Mouse (Mus musculus) layer of hippocampus, postnatal 14 days (tissue): ENCODE results near the gene Gabpb1. TPM values are rescaled to one million over a fixed set of nuclear protein-coding genes. Genes with fewer than 3 reads are reported as not detected.

Experiments used
- DNase-seq, 2 experiments: peaks; one replicate each; pipeline ENCODE4 v3.0.0; 2021 to 2022; ENCODE audit warnings: low spot score in 2 of 2, mixed read lengths in 1 of 2
- total RNA-seq, 2 experiments: library from RNA; stranded (reverse); gene quantifications; 2 replicates each; pipeline ENCODE4 v1.2.3; 2021

Gabpb1 gene
- total RNA-seq, 2 experiments from 2014 or later: 20.1 to 20.2 TPM

DNA sequence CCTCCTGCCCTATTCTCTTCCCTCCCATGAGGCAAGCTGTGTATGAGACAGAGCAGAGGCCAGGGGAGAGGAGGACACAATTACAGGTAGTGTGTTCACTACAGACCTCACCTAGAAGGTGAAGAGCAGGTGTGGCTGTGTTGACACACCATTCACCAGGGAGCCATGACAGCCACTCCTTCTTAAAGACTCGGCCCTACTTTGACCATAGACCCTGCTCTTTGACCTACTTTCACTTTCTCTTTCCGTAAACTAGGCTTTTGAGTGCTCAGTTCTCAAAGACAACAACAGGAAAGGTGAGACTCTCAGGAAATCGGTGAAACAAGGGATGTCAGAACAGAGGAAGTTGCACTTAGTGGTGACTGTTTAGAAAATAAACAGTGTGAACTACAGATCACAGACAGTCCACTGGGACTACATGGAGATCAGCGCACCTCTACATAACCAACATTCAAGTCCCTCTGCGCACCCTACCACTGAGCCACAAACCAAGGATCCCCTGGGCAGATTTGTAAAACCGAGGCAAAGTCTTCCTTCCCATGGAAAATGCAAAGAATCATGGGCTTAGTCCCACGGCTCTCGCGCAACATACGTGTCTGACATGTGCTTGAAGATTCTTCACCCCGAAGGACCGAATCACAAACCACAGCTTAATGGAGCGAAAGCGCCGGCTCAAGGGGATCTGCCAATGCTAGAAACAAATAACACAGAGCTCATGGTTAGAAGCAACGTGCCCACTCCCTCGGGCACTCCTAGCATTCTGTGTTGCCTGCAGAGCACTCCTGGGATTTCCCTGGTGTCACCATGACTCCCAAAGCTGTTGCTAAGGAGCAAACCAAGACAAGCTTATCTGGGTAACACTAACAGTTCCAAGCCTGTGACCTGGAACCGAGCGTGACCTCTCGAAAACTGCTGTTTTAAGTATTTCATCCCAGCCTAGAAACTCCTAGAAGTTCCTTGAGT lies 78.6 kb downstream of the Gabpb1 start:
- peak in 1 of 2 experiments; percentile 12 for DNase-seq

GRCm38 (mm10) chr2:126596347-126597072 lies 79.6 kb downstream of the Gabpb1 start:
- no peak for DNase-seq

DNA sequence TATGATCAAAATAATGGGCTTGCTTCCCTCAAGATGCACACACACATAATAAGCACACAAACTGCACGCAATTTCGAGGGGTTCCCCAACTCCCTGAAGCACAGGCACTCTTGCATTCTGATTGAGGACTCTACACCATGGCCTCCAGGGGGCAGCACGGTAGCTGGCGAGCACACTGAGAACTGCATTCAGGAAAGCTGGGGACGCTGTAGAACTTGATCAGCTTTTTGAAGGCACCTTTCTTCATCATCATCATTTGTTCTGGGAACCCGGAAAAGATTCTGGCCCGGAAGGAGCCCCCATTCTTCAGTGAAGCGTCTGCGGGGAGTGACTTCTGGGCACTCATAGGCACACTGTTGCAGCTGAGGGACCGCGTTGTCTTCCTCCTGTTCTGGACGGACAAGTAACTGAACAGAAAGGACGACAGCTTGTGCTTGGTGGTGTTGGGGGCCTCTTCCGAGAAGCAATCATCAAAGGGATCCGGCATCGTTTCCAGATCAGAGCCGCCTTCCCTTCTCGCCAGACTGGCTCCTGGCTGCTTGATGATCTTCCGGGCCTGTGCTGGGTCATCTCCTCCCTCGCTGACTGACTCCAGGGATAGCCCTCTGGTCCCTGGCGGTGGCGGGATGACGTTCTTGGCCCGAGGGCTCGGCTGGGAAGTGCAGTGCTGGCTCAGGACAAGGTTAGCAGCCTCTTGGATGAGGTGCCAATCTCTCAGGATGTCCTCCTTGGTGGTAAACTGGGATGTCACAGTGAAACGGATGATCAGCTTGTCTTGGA lies 82.1 kb downstream of the Gabpb1 start:
- DNase-seq: peak; percentile 41 to 63

DNA sequence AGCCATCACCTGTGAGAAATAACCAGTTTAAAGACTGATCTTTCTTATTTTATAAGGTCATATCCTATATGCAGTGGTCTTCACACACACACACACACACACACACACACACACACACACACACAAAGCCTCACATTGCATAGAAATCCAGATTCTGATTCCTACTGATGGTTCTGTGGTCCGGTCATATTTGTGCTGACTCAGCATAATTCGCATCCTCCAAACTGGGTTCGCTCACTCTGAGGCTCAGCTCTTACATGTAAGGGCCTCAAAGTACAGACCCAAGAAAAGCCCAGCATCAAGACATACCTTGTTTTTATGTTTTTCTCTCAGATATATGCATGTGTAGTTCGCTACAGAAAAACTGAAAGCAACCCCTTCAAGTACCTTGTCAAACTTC lies 84.8 kb downstream of the Gabpb1 start:
- no peak for DNase-seq

GRCm38 (mm10) chr2:126587468-126587867 lies 88.7 kb downstream of the Gabpb1 start:
- DNase-seq: no peak

- no peak for DNase-seq
These were observed 91.3 kb downstream of the Gabpb1 start for GRCm38 (mm10) chr2:126584621-126585369.

DNA sequence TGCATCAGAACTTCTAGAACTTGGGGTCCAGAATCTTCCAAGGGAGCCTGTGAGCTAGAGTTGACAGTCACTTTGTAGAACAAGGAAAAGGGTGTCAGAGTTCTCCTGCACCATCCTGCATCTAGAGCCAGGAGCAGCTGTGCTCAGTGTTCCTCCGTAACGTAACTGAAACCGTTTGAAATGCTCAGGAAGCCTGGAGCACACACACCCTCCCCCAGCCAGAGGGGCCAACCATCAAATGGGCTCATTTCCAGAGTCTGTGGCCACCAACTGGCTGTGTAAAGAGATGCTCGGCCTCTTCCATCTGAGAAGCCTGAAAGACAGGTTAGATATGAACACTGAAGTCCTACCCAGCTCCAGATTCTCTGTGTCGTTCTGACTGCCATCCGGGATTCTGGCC lies 92.2 kb downstream of the Gabpb1 start:
- no peak for DNase-seq

- DNase-seq: no peak
These were observed 96.9 kb downstream of the Gabpb1 start for GRCm38 (mm10) chr2:126579282-126579681.

Other genes starting within 250 kb of the Gabpb1 start
- under 1 TPM in 1 of 2 experiments, not detected in 1; 0.05 TPM for gene Atp8b4, start 175.7 kb downstream of the Gabpb1 start, total RNA-seq
- 10 to 100 TPM in 1 of 2 experiments, 1 to 10 TPM in 1; 9.4 to 10.1 TPM for gene Slc27a2, start 123.9 kb downstream of the Gabpb1 start, total RNA-seq
- 1 to 10 TPM; 1.4 to 2.7 TPM for gene Hdc, start 57.0 kb downstream of the Gabpb1 start, total RNA-seq
- 10 to 100 TPM; 43.2 to 44.1 TPM for gene Usp8, start 31.0 kb upstream of the Gabpb1 start, total RNA-seq
- gene Usp50, start 107.1 kb upstream of the Gabpb1 start, total RNA-seq: 1 to 10 TPM in 1 of 2 experiments, under 1 TPM in 1; 0.41 to 1.3 TPM
- gene Trpm7, start 199.9 kb upstream of the Gabpb1 start, total RNA-seq: 10 to 100 TPM; 39.2 to 40.1 TPM